In the genomic region with DNA sequence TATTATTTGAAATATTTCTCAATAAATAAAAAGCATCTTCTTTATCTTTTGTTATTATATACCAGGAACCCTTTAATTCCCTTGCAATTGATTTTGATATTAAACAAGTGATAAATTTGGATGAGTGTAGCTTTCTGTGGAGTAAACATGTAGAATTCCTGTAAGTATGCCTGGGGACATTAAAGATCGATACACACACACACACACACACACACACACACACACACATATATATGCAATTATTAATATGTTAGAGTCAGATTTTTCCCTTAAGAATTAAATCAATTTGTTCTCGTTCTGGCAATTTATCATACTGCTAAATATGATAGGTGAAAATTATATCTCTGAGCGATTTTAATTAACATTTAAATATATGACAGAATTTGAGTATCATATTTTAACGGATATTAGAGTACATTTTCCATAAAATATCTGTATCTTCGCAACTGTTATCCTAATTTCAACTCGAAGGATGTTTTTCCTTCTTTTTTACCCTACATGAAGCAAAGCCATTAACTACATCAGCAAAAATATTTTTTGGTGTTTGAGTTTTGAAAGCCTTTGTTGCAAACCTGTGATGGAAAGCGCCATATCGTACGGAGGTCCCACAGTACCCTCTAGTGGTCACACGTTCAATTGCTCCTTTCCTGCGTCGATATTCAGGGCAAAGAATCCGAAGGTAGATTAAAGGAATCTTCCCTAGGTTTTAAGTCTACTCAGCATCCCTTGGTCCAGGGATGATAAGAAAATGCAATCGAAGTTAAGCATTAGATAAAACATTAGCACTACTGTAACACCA, we compare ENCODE assay signal across 9 mouse cellular contexts.
A peak's percentile ranks its signal among the peaks of the same experiment; 100 is the strongest.
DNase-seq lines count a peak whose midpoint lies in the region; ATAC-seq lines count a peak whose summit lies in the region.
"Had no signal": no experiment of that assay in that cellular context is flagged by ENCODE, and none has a peak within 500 bp of the region (broad histone marks: within the 10 kb centered on the region; RNA-seq: fewer than 3 reads in every experiment).

No protein-coding gene starts in this region.

- WGBS in embryonic facial prominence, embryonic 14.5 days, result 18% methylated on average over 14 of the region's 14 CpGs

- H3K36me3 ChIP-seq in embryonic facial prominence, embryonic 14.5 days (ENCODE audit: control insufficient read depth, insufficient read depth, low read length), result no peaks in the 10 kb centered on the region
- H3K36me3 ChIP-seq: heart, embryonic 15.5 days had no signal

- peak; percentile 9 for DNase-seq in adrenal gland, adult 2 months
- DNase-seq in adrenal gland, postnatal 4 days (ENCODE audit: low spot score in 2 of 2), result no peak
- DNase-seq in thymus, postnatal 4 days, result peak; percentile 23
- DNase-seq in thymus, postnatal 25 days, result no peak
- DNase-seq in embryonic facial prominence, embryonic 14.5 days (ENCODE audit: low spot score), result peak; percentile 74
- peak; percentile 34 for DNase-seq in kidney, postnatal 14 days
- peak; percentile 39 for DNase-seq in lung, postnatal 36 days
- DNase-seq in right cerebral cortex, postnatal 4 days, result peak; percentile 59

- H3K9me3 ChIP-seq in embryonic facial prominence, embryonic 14.5 days (ENCODE audit: control insufficient read depth, low read length), result no peaks in the 10 kb centered on the region
- H3K9me3 ChIP-seq: heart, embryonic 15.5 days had no signal

- no peak overlapping the region for H3K9ac ChIP-seq in embryonic facial prominence, embryonic 14.5 days (ENCODE audit: low read depth, low read length)
- H3K9ac ChIP-seq: heart, embryonic 15.5 days had no signal

- H3K4me1 ChIP-seq in embryonic facial prominence, embryonic 14.5 days (ENCODE audit: control insufficient read depth, insufficient read depth, low read length), result no peaks in the 10 kb centered on the region; the same call in 1 of the 2 replicates
- H3K4me1 ChIP-seq: heart, embryonic 15.5 days had no signal

- H3K27me3 ChIP-seq in embryonic facial prominence, embryonic 14.5 days (replicated peaks; ENCODE audit: control insufficient read depth, insufficient read depth, low read length), result no peaks in the 10 kb centered on the region
- H3K27me3 ChIP-seq: heart, embryonic 15.5 days had no signal

- no peak for ATAC-seq in embryonic facial prominence, embryonic 14.5 days (ENCODE audit: low read depth)

- H3K4me2 ChIP-seq in embryonic facial prominence, embryonic 14.5 days (ENCODE audit: low read depth, low read length), result no peak overlapping the region
- H3K4me2 ChIP-seq: heart, embryonic 15.5 days had no signal

- no peak overlapping the region for H3K4me3 ChIP-seq in embryonic facial prominence, embryonic 14.5 days (ENCODE audit: low read depth, low read length)
- H3K4me3 ChIP-seq: heart, embryonic 15.5 days had no signal

- no peak overlapping the region for H3K27ac ChIP-seq in embryonic facial prominence, embryonic 14.5 days (replicated peaks; ENCODE audit: low read depth, low read length)
- H3K27ac ChIP-seq: heart, embryonic 15.5 days had no signal

Comparison
In these comparisons a context has a peak if more than half of its experiments do, and no peak if none do; other contexts are left out.
1. DNase-seq: peak in adrenal gland, adult 2 months (single experiment), thymus, postnatal 4 days (single experiment), embryonic facial prominence, embryonic 14.5 days (single experiment), kidney, postnatal 14 days (single experiment), lung, postnatal 36 days (single experiment) and right cerebral cortex, postnatal 4 days (single experiment); none in adrenal gland, postnatal 4 days (0 of 2) and thymus, postnatal 25 days (single experiment).